Mouse (Mus musculus): Measurements from ENCODE around the gene Stbd1.
A peak's percentile ranks its signal among the peaks of the same experiment; 100 is the strongest.

The Stbd1 gene

GRCm38 (mm10) chr5:92602691-92603690 is at the start of gene Stbd1:
TSS of gene Stbd1 (plus strand) at chr5:92603041.
- peak; percentile 45 for DNase-seq

DNA sequence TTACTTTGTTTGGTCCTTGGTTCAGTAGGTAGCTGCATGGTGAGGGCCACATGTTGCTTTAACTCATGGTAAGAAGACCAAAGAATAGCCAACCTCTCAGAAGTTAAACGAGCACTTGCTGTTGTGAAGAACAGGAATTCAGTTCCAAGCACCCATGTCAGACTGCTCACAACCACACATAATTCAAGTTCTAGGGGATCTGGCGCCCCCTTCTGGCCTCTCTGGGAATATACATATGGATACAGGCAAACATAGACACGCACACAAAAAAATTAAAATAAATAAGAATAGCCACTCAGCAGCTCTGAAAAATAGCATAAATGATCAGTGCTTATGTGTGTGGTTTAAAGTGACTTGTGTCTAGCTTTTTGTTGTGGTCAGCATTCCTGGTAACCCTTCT is 48.9 kb upstream of the Stbd1 start:
- DNase-seq, result peak; percentile 24

- DNase-seq, result no peak
Observed at GRCm38 (mm10) chr5:92554443-92554842, 48.4 kb upstream of the Stbd1 start.

DNA sequence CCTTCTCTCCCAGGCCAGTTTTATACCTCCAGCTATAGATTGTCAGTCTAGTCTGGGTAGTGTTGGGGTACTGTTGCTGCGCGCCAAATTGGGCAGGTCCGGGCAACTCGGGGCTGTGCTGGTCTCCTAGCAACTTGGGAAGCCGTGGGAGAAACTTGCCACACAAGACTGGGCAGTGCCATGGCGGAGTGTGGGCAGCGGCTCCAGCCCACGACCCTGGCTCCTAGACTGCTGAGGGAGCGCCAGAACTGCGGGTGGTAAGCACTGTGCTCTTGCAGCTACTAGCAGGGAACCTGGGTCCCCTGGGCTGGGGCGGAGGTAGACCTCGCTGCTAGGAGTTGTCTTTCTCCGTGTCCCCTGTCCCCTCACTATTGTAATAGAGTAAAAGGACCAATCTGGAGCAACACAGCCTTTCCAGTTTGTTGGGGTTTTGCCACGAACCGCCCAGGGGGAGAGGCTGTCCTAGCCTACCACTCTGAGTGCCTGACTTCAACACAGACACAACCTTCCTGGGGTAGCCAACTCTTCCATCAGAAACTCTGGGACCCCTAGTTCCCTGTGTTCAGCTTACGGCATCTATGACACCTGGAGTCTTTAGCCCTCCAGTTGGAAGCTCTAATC is 47.8 kb upstream of the Stbd1 start, which contains the start of gene Fam47e:
Gene Fam47e (plus strand): TSS at position 179 of the 621 bp plus-strand sequence.
- DNase-seq, result no peak

GRCm38 (mm10) chr5:92555905-92556304 is 46.9 kb upstream of the Stbd1 start:
- no peak for DNase-seq

GRCm38 (mm10) chr5:92557508-92557907 is 45.3 kb upstream of the Stbd1 start:
- DNase-seq, result no peak

DNA sequence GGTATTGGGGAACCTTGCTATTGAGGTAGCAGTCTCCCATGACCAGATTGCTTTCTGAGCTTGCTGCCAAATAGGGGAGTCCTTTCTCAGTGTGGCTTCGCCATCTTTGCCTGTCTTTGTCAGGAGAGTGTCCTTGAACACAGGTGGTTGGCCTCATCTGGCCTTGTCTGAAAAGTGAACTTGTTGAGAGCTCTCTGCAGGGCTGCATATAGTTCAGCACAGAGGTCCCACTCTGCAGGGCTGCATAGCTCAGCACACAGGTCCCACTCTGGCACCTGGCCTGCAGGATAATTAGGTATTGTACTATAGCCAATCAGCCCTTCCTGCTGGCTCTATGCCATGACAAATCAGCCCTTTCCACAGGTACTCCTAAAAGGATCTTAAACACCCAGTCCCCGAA is 42.6 kb upstream of the Stbd1 start:
- no peak for DNase-seq

- no peak for DNase-seq
Observed at GRCm38 (mm10) chr5:92562002-92562401, 40.8 kb upstream of the Stbd1 start.

- peak; percentile 74 for DNase-seq
Observed at GRCm38 (mm10) chr5:92571232-92571631, 31.6 kb upstream of the Stbd1 start.

DNA sequence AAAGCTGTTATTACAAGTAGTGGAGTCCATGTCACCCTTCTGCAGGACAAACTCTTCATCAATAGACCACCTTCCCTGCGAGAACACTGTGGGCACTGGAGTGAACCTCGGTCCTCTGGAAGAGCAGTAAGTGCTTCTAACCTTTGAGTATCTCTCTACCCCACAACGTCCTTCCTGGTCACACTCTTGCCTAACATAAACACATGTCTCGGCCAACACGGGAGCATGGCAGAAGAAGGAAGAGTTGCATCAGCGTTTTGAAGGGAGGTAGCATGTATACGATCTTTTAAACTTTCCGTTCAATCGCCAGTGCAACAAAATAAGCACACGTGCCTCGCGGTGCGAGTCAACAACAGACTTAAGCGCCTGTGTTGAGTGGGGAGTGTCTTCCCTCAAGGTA is 23.3 kb upstream of the Stbd1 start:
- DNase-seq, result no peak

GRCm38 (mm10) chr5:92585932-92586331 is 16.9 kb upstream of the Stbd1 start:
- DNase-seq, result peak; percentile 50

GRCm38 (mm10) chr5:92595026-92595425 is 7.8 kb upstream of the Stbd1 start:
- DNase-seq, result no peak

GRCm38 (mm10) chr5:92596865-92597264 is 6.0 kb upstream of the Stbd1 start:
- no peak for DNase-seq

DNA sequence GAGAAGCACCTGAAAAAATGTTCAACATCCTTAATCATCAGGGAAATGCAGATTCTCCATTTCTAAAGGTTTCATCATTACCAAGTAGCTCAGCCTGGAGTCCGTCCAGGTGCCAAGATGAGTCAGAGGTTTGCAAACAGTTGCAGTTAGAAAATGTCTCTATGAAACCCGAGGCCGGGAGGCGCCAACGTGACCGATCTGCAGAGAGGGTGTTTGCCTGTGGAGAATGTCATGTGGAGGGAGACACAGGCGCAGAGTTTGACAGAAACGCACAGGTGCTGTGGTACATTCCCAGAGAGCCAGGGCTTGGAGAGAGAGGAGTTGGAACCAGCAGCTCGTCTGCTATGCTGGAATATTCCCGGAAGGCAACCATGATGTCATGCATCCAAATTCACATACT is 3.8 kb upstream of the Stbd1 start:
- no peak for DNase-seq

GRCm38 (mm10) chr5:92604452-92605247 is 1.8 kb downstream of the Stbd1 start:
- peak; percentile 64 for DNase-seq

- no peak for DNase-seq
Observed at GRCm38 (mm10) chr5:92607492-92608229, 4.8 kb downstream of the Stbd1 start.

DNA sequence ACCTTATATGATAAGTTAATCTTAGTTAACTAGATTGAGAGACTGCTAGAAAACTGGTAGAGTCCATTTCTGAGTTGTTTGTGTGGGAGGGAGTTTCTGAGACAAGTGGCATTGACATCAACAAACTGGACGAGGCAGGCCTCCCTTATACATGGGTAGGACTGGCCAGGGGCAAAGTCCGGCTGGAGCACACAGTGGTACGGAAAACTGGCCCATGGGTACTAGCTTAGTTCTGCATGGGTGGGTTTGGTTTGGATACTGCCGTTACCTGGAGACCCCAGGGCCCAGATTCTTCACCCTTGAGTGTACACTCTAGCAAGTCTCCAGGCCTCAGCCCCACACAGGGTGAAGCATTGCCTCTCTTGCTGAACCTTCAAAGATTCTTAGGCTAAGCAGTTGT is 9.9 kb downstream of the Stbd1 start:
- peak; percentile 62 for DNase-seq

- no peak for DNase-seq
Observed at GRCm38 (mm10) chr5:92621883-92622282, 19.0 kb downstream of the Stbd1 start.

DNA sequence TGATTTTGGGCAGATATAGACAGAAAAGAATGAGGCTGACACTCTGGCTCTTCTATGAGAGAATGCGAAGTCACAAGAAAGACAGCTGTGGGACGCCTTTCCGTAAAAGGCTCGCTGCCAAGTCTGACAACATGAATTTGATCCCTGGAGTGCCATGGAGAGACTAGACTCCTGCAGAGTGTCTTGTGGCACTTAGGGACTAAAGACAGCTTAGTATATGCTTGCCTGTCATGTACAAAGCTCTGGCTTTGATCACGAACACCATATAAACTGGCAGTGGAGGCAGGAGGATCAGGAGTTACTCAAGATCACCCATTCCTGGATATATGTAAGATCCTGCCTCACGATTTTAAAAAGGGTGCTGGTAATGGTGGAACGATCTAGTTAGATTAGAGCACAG is 25.1 kb downstream of the Stbd1 start:
- DNase-seq, result no peak

DNA sequence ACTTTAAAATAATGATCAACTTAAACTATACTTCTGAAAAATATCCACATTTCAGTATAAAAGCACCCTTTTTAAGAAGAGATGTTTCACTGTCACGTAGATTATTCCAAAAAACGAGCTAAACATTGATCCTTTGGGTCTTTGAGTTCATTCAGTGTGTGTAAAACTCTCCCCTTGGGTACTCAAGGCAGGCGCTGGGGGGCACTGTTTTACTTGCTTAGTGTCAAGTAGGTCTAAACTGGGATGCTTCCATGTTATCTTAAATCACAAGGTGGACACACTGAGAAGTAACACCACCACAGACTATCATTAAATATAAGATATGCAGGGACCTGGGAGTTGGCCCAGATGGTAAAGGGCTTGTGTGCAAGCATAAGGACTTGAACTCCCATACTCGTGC is 30.7 kb downstream of the Stbd1 start:
- no peak for DNase-seq

DNA sequence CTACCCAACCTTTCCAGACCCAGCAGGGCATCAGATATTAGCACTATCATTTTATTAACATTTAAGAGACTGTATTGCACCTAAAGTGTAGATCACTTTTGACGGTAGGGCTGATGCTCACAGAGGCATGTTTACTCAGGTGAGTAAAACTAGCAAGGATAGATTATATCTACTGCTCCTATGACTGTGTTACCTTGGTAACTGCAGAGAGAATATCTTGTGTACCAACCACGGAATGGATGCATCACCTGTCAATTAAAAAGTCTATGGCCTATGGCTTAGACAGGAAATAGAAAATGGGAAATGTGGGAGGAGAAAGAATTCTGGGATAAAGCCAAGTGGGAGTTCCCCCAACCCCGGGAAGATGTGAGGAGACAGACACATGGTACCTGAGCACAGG is 32.1 kb downstream of the Stbd1 start:
- no peak for DNase-seq

DNA sequence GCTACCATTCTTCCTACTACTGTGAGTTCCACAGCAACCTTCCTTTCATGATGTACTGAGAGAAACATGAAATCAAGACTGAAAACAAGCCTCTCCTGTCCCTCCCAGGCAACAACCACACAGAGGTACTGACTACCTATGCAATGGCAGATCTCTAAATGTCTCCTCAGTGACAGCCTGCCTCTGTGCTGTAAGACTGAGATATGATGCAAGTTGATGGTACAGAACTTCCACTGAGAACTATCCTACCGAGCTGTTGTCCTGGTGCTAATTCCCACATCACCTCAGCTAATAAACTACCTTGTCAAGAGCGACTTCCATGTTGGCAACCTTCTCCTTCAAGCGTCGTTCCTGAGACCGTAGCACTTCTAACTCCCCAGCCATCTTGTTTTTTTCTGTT is 33.0 kb downstream of the Stbd1 start:
- no peak for DNase-seq

- DNase-seq, result peak; percentile 57
Observed at GRCm38 (mm10) chr5:92640861-92641260, 38.0 kb downstream of the Stbd1 start.
